ENCODE assay signal across 10 mouse cellular contexts in genomic region chr16:21245387-21245786, GRCm38 (mm10). TPM values are rescaled to one million over a fixed set of nuclear protein-coding genes. Genes with fewer than 3 reads are reported as not detected.
DNase-seq lines count a peak whose midpoint lies in the region; ATAC-seq and TF ChIP-seq lines count a peak whose summit lies in the region.
"Had no signal": no experiment of that assay in that cellular context is flagged by ENCODE, and none has a peak within 500 bp of the region (broad histone marks: within the 10 kb centered on the region; RNA-seq: fewer than 3 reads in every experiment).

No protein-coding gene starts in this region.

- peaks cover 67% of the 10 kb centered on the region for H3K4me1 ChIP-seq in heart, embryonic 12.5 days (replicated peaks)
- H3K4me1 ChIP-seq in midbrain, embryonic 11.5 days (ENCODE audit: control insufficient read depth, insufficient read depth, low read length), result peaks cover 34% of the 10 kb centered on the region
- peaks cover 25% of the 10 kb centered on the region for H3K4me1 ChIP-seq in midbrain, embryonic 16.5 days (ENCODE audit: control insufficient read depth, insufficient read depth, low read length)
- H3K4me1 ChIP-seq in hindbrain, embryonic 15.5 days (replicated peaks), result peaks cover 44% of the 10 kb centered on the region
- peaks cover 11% of the 10 kb centered on the region for H3K4me1 ChIP-seq in stomach, postnatal 0 days (replicated peaks; ENCODE audit: control insufficient read depth, insufficient read depth)

- no peak for TF ChIP-seq CTCF in stomach, postnatal 0 days (IDR thresholded peaks at IDR 0.05; ENCODE audit: low read depth)

- no peak overlapping the region for H3K4me3 ChIP-seq in heart, embryonic 12.5 days
- no peak overlapping the region for H3K4me3 ChIP-seq in midbrain, embryonic 11.5 days (ENCODE audit: low read depth, low read length)
- no peak overlapping the region for H3K4me3 ChIP-seq in midbrain, embryonic 16.5 days (ENCODE audit: low read depth, low read length)
- no peak overlapping the region for H3K4me3 ChIP-seq in hindbrain, embryonic 15.5 days
- H3K4me3 ChIP-seq in stomach, postnatal 0 days (ENCODE audit: low read depth, low read length), result no peak overlapping the region

- intact Hi-C loops in heart, postnatal 25 days (cut with DNase I), result loop anchor here (5.0 kb wide), 3 partner anchors 47 to 122 kb away; no protein-coding TSS in a partner anchor

- no peak for DNase-seq in heart, postnatal 25 days (ENCODE audit: low spot score)
- no peak for DNase-seq in midbrain, embryonic 11.5 days (ENCODE audit: low spot score, missing footprints)
- no peak for DNase-seq in stomach, postnatal 0 days (ENCODE audit: low spot score)
- no peak for DNase-seq in layer of hippocampus, adult 11-12 months (ENCODE audit: low spot score)

- 25% methylated on average over 7 of the region's 7 CpGs for WGBS in heart, embryonic 12.5 days
- 12% methylated on average over 7 of the region's 7 CpGs for WGBS in midbrain, embryonic 11.5 days
- 10% methylated on average over 7 of the region's 7 CpGs for WGBS in midbrain, embryonic 16.5 days
- WGBS in hindbrain, embryonic 15.5 days, result 18% methylated on average over 7 of the region's 7 CpGs
- 18% methylated on average over 7 of the region's 7 CpGs for WGBS in stomach, postnatal 0 days

- TF ChIP-seq EP300 in stomach, postnatal 0 days (optimal IDR thresholded peaks at IDR 0.05), result no peak

- H3K27me3 ChIP-seq in heart, embryonic 12.5 days (replicated peaks), result peaks cover 12% of the 10 kb centered on the region
- peaks cover 35% of the 10 kb centered on the region for H3K27me3 ChIP-seq in midbrain, embryonic 11.5 days (ENCODE audit: control insufficient read depth, insufficient read depth, low read length)
- peaks cover 27% of the 10 kb centered on the region for H3K27me3 ChIP-seq in midbrain, embryonic 16.5 days (ENCODE audit: control insufficient read depth, insufficient read depth, low read depth, low read length)
- H3K27me3 ChIP-seq in hindbrain, embryonic 15.5 days, result peaks cover 26% of the 10 kb centered on the region
- no peaks in the 10 kb centered on the region for H3K27me3 ChIP-seq in stomach, postnatal 0 days (ENCODE audit: control insufficient read depth, insufficient read depth, low read length)
- H3K27me3 ChIP-seq: Patski had no signal

- no peaks in the 10 kb centered on the region for H3K9me3 ChIP-seq in heart, embryonic 12.5 days (replicated peaks)
- no peaks in the 10 kb centered on the region for H3K9me3 ChIP-seq in midbrain, embryonic 11.5 days (ENCODE audit: control insufficient read depth, low read length)
- H3K9me3 ChIP-seq in midbrain, embryonic 16.5 days (replicated peaks; ENCODE audit: control insufficient read depth, low read length, poor library complexity, severe bottlenecking), result no peaks in the 10 kb centered on the region
- no peaks in the 10 kb centered on the region for H3K9me3 ChIP-seq in hindbrain, embryonic 15.5 days
- no peaks in the 10 kb centered on the region for H3K9me3 ChIP-seq in stomach, postnatal 0 days (ENCODE audit: control insufficient read depth, low read length)
- H3K9me3 ChIP-seq: megakaryocyte, embryonic 14.5 days had no signal

- ATAC-seq in heart, embryonic 12.5 days (ENCODE audit: insufficient number of reproducible peaks, low FRiP score), result no peak
- ATAC-seq in midbrain, embryonic 11.5 days (ENCODE audit: low FRiP score), result no peak
- ATAC-seq in midbrain, embryonic 16.5 days, result no peak
- ATAC-seq in hindbrain, embryonic 15.5 days (ENCODE audit: low FRiP score, low read depth), result no peak
- ATAC-seq in stomach, postnatal 0 days (ENCODE audit: low FRiP score, low TSS enrichment), result no peak
- ATAC-seq in granulocyte monocyte progenitor cell, adult 5-6 weeks (replicated peaks; ENCODE audit: poor library complexity, severe bottlenecking), result no peak

- H3K9ac ChIP-seq in heart, embryonic 12.5 days, result peak overlapping the region; percentile 26; the same call in 1 of the 2 replicates
- H3K9ac ChIP-seq in midbrain, embryonic 11.5 days (ENCODE audit: low read length), result peak overlapping the region; percentile 9; the same call in 1 of the 2 replicates
- no peak overlapping the region for H3K9ac ChIP-seq in midbrain, embryonic 16.5 days (ENCODE audit: low read depth, low read length)
- no peak overlapping the region for H3K9ac ChIP-seq in hindbrain, embryonic 15.5 days
- H3K9ac ChIP-seq in stomach, postnatal 0 days (ENCODE audit: low read length), result no peak overlapping the region

- H3K36me3 ChIP-seq in heart, embryonic 12.5 days, result no peaks in the 10 kb centered on the region
- H3K36me3 ChIP-seq in midbrain, embryonic 11.5 days (ENCODE audit: control insufficient read depth, insufficient read depth, low read length), result no peaks in the 10 kb centered on the region
- H3K36me3 ChIP-seq in midbrain, embryonic 16.5 days (ENCODE audit: control insufficient read depth, insufficient read depth, low read length), result no peaks in the 10 kb centered on the region
- H3K36me3 ChIP-seq in hindbrain, embryonic 15.5 days, result no peaks in the 10 kb centered on the region
- H3K36me3 ChIP-seq in stomach, postnatal 0 days (ENCODE audit: control insufficient read depth, insufficient read depth, low read length), result no peaks in the 10 kb centered on the region

- H3K27ac ChIP-seq in heart, embryonic 12.5 days (ENCODE audit: poor library complexity, severe bottlenecking), result no peak overlapping the region
- H3K27ac ChIP-seq in midbrain, embryonic 11.5 days (ENCODE audit: low read depth, low read length), result no peak overlapping the region
- H3K27ac ChIP-seq in midbrain, embryonic 16.5 days (ENCODE audit: low read length), result no peak overlapping the region
- H3K27ac ChIP-seq in hindbrain, embryonic 15.5 days (replicated peaks), result no peak overlapping the region
- peak overlapping the region; percentile 61 for H3K27ac ChIP-seq in stomach, postnatal 0 days (replicated peaks)

- peak overlapping the region; percentile 87 for H3K4me2 ChIP-seq in heart, embryonic 12.5 days
- H3K4me2 ChIP-seq in midbrain, embryonic 11.5 days, result peak overlapping the region; percentile 77; the same call in 1 of the 2 replicates
- H3K4me2 ChIP-seq in midbrain, embryonic 16.5 days (ENCODE audit: low read length), result no peak overlapping the region
- peak overlapping the region; percentile 93; the same call in 1 of the 2 replicates for H3K4me2 ChIP-seq in hindbrain, embryonic 15.5 days
- no peak overlapping the region for H3K4me2 ChIP-seq in stomach, postnatal 0 days (replicated peaks; ENCODE audit: low read depth)

RNA-seq across cellular contexts. Expression of gene Ephb3, which starts 40.8 kb away (rescaled TPM):
- polyA plus RNA-seq in heart, embryonic 12.5 days (2016; fragmentation: Nextera tagmentation; extraction: Ambion mirVana), result 24.0 and 25.4 TPM in 2 replicates
- 1 to 10 TPM; 5.4 to 6.2 TPM for total RNA-seq in heart, postnatal 25 days (2021)
- polyA plus RNA-seq in midbrain, embryonic 11.5 days (2014; fragmentation: Nextera tagmentation; extraction: Ambion mirVana), result 7.7 and 9.8 TPM in 2 replicates
- polyA plus RNA-seq in midbrain, embryonic 16.5 days (2015; fragmentation: Nextera tagmentation; extraction: Ambion mirVana), result 10.3 and 11.3 TPM in 2 replicates
- 12.2 and 12.9 TPM in 2 replicates for polyA plus RNA-seq in hindbrain, embryonic 15.5 days (2015; fragmentation: Nextera tagmentation; extraction: Ambion mirVana)
- 15.1 and 16.8 TPM in 2 replicates for polyA plus RNA-seq in stomach, postnatal 0 days (2015; fragmentation: Nextera tagmentation; extraction: Ambion mirVana)
- total RNA-seq in granulocyte monocyte progenitor cell, adult 5-6 weeks (2014; fragmentation: Nextera tagmentation), result not detected in 2 replicates
- not detected in 2 replicates for total RNA-seq in granulocyte monocyte progenitor cell, adult 5-6 weeks (2017)

Comparison
In these comparisons a context has a peak if more than half of its experiments do, and no peak if none do; other contexts are left out.
1. H3K4me2 ChIP-seq: peak in heart, embryonic 12.5 days (single experiment), midbrain, embryonic 11.5 days (single experiment) and hindbrain, embryonic 15.5 days (single experiment); none in midbrain, embryonic 16.5 days (single experiment) and stomach, postnatal 0 days (single experiment).
2. H3K9ac ChIP-seq: peak in heart, embryonic 12.5 days (single experiment) and midbrain, embryonic 11.5 days (single experiment); none in midbrain, embryonic 16.5 days (single experiment), hindbrain, embryonic 15.5 days (single experiment) and stomach, postnatal 0 days (single experiment).